ENCODE assay signal across 9 mouse cellular contexts in genomic region chr13:6471643-6472042, GRCm38 (mm10).
A peak's percentile ranks its signal among the peaks of the same experiment; 100 is the strongest.
DNase-seq lines count a peak whose midpoint lies in the region; ATAC-seq lines count a peak whose summit lies in the region.
"Had no signal": no experiment of that assay in that cellular context is flagged by ENCODE, and none has a peak within 500 bp of the region (broad histone marks: within the 10 kb centered on the region; RNA-seq: fewer than 3 reads in every experiment).

No protein-coding gene starts in this region.

- peaks cover 3% of the 10 kb centered on the region; the same call in 1 of the 2 replicates for H3K4me1 ChIP-seq in heart, embryonic 11.5 days (ENCODE audit: control insufficient read depth, insufficient read depth, low read length)
- peaks cover 33% of the 10 kb centered on the region for H3K4me1 ChIP-seq in forebrain, embryonic 15.5 days
- peaks cover 12% of the 10 kb centered on the region for H3K4me1 ChIP-seq in hindbrain, embryonic 14.5 days (replicated peaks; ENCODE audit: control insufficient read depth, insufficient read depth, low read length)
- H3K4me1 ChIP-seq: megakaryocyte, embryonic 14.5 days had no signal

- H3K9me3 ChIP-seq in heart, embryonic 11.5 days (replicated peaks; ENCODE audit: control insufficient read depth, low read length): no peaks in the 10 kb centered on the region
- H3K9me3 ChIP-seq in forebrain, embryonic 15.5 days: no peaks in the 10 kb centered on the region
- H3K9me3 ChIP-seq in hindbrain, embryonic 14.5 days (ENCODE audit: control insufficient read depth, low read length): no peaks in the 10 kb centered on the region

- H3K4me2 ChIP-seq in heart, embryonic 11.5 days: no peak overlapping the region
- H3K4me2 ChIP-seq in forebrain, embryonic 15.5 days (replicated peaks): no peak overlapping the region
- no peak overlapping the region for H3K4me2 ChIP-seq in hindbrain, embryonic 14.5 days (replicated peaks)

- no peak overlapping the region for H3K9ac ChIP-seq in heart, embryonic 11.5 days (ENCODE audit: low read depth, low read length)
- H3K9ac ChIP-seq in forebrain, embryonic 15.5 days (replicated peaks): no peak overlapping the region
- H3K9ac ChIP-seq in hindbrain, embryonic 14.5 days: no peak overlapping the region

- 9% methylated on average over 7 of the region's 7 CpGs for WGBS in heart, embryonic 11.5 days (ENCODE audit: insufficient replicate concordance)
- 2% methylated on average over 7 of the region's 7 CpGs for WGBS in forebrain, embryonic 15.5 days
- 6% methylated on average over 7 of the region's 7 CpGs for WGBS in hindbrain, embryonic 14.5 days

- H3K4me3 ChIP-seq in heart, embryonic 11.5 days (ENCODE audit: low read depth, low read length): no peak overlapping the region
- no peak overlapping the region for H3K4me3 ChIP-seq in forebrain, embryonic 15.5 days
- no peak overlapping the region for H3K4me3 ChIP-seq in hindbrain, embryonic 14.5 days (replicated peaks; ENCODE audit: low read length)
- H3K4me3 ChIP-seq: megakaryocyte, embryonic 14.5 days had no signal

- no peak for ATAC-seq in heart, embryonic 11.5 days (replicated peaks; ENCODE audit: insufficient number of reproducible peaks, low FRiP score, low TSS enrichment)
- ATAC-seq in cerebellum, adult (ENCODE audit: insufficient number of reproducible peaks, low FRiP score, low TSS enrichment): 0 out of 2 replicates have a peak, but pooled peaks have one; percentile 18
- peak; percentile 49 for ATAC-seq in forebrain, embryonic 15.5 days (replicated peaks)
- peak; percentile 41; the same call in 1 of the 2 replicates for ATAC-seq in hindbrain, embryonic 14.5 days (ENCODE audit: low FRiP score)

- DNase-seq in heart, adult 18-20 months: peak; percentile 77 to 84
- DNase-seq in hindbrain, embryonic 14.5 days (ENCODE audit: low spot score): peak; percentile 91
- peak; percentile 75 for DNase-seq in layer of hippocampus, adult 9-10 months (ENCODE audit: low spot score)
- peak; percentile 71 for DNase-seq in lung, postnatal 25 days (ENCODE audit: low spot score)
- DNase-seq in retina, postnatal 7 days (ENCODE audit: low read depth, low spot score): peak; percentile 61

- H3K36me3 ChIP-seq in heart, embryonic 11.5 days (ENCODE audit: control insufficient read depth, insufficient read depth, low read length): no peaks in the 10 kb centered on the region
- H3K36me3 ChIP-seq in forebrain, embryonic 15.5 days: no peaks in the 10 kb centered on the region
- no peaks in the 10 kb centered on the region for H3K36me3 ChIP-seq in hindbrain, embryonic 14.5 days (replicated peaks; ENCODE audit: control insufficient read depth, insufficient read depth)

- H3K27me3 ChIP-seq in heart, embryonic 11.5 days (ENCODE audit: control insufficient read depth, insufficient read depth, low read length): no peaks in the 10 kb centered on the region
- no peaks in the 10 kb centered on the region for H3K27me3 ChIP-seq in forebrain, embryonic 15.5 days
- no peaks in the 10 kb centered on the region for H3K27me3 ChIP-seq in hindbrain, embryonic 14.5 days (ENCODE audit: control insufficient read depth, insufficient read depth, low read length)
- H3K27me3 ChIP-seq: megakaryocyte, embryonic 14.5 days had no signal

- H3K27ac ChIP-seq in heart, embryonic 11.5 days (ENCODE audit: low read depth, low read length): no peak overlapping the region
- no peak overlapping the region; the same call in 1 of the 2 replicates for H3K27ac ChIP-seq in forebrain, embryonic 15.5 days (replicated peaks)
- H3K27ac ChIP-seq in hindbrain, embryonic 14.5 days: no peak overlapping the region
